Mouse (Mus musculus): Measurements from ENCODE around the gene 4933405O20Rik. TPM values are rescaled to one million over a fixed set of nuclear protein-coding genes. Genes with fewer than 3 reads are reported as not detected.

Gene 4933405O20Rik
- polyA plus RNA-seq (2012) = not detected in 2 replicates

DNA sequence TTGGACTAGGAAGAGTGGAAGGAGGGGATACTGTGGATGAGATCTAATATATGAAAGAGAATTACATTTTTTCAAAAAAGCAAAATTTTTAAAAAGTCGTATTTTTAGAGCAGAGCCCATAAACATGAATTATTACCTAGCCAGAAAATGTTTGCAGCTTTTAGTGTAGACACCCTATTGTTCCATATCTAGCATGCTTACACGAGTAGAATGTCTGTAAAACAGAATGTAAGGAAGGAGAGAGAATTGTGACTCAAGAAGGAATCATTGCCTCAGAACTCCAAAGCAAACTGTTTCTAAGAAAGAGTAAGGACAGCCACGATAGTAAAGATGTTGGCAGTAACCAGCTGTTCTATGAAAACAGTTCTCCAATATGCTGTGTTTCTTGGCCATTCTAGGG, at the start of gene 4933405O20Rik:
Gene 4933405O20Rik, plus strand, starts transcription at position 301 of the 400 bp plus-strand sequence.
- TF ChIP-seq GATA1 (IDR thresholded peaks at IDR 0.05; ENCODE audit: low read length) = no peak

- TF ChIP-seq GATA1 (IDR thresholded peaks at IDR 0.05; ENCODE audit: low read length) = no peak
Observed at GRCm38 (mm10) chr7:50549572-50549971, 49.4 kb upstream of the 4933405O20Rik start.

- no peak for TF ChIP-seq GATA1 (IDR thresholded peaks at IDR 0.05; ENCODE audit: low read length)
Observed at GRCm38 (mm10) chr7:50551426-50551825, 47.6 kb upstream of the 4933405O20Rik start.

- no peak for TF ChIP-seq GATA1 (IDR thresholded peaks at IDR 0.05; ENCODE audit: low read length)
Observed at GRCm38 (mm10) chr7:50562708-50563107, 36.3 kb upstream of the 4933405O20Rik start.

- TF ChIP-seq GATA1 (IDR thresholded peaks at IDR 0.05; ENCODE audit: low read length) = no peak
Observed at GRCm38 (mm10) chr7:50573841-50574240, 25.1 kb upstream of the 4933405O20Rik start.

GRCm38 (mm10) chr7:50588642-50589424, 10.2 kb upstream of the 4933405O20Rik start:
- TF ChIP-seq GATA1 (IDR thresholded peaks at IDR 0.05; ENCODE audit: low read length) = no peak

- no peak for TF ChIP-seq GATA1 (IDR thresholded peaks at IDR 0.05; ENCODE audit: low read length)
Observed at GRCm38 (mm10) chr7:50614101-50614500, 15.1 kb downstream of the 4933405O20Rik start.

DNA sequence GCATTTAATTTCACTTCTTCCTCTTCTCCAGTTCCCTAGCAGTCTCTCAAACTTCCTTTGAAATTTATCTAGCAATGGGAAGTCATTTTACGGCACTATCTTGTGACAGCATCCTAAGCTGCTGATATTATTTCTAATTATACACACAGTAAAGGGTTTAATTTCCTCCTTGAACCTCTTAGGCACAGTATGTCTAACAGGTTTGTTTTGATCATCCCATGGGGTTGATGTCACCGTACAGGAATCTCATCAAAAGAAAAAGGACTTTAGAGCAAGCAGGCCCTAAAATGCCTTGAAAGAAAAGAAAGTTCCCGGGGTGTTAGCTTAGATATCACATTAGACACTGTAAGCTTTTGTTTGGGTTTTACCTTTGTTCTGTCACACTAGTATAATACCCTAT, 30.2 kb downstream of the 4933405O20Rik start:
- no peak for TF ChIP-seq GATA1 (IDR thresholded peaks at IDR 0.05; ENCODE audit: low read length)

DNA sequence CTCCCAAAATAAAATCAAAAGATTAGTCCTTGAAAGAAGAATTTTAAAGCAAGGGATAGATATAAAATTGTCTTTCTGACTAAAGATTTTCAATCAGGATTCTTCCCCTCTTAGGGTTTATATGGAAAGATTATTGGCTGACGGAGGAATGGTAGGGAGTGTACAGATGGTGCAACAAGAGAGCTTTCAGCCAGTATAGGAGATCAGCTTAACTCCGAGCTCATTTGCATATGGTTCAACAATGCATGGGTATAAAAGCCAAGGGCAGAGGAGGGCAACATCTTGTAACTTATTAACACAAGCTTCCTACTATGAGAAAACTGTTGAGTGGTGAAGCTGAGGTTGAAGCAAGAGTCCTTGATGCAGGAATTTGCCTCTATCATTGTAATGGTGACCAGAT, 34.2 kb downstream of the 4933405O20Rik start:
- no peak for TF ChIP-seq GATA1 (IDR thresholded peaks at IDR 0.05; ENCODE audit: low read length)

Data from G1E-ER4 (cell line).